Mouse (Mus musculus): ENCODE measurements around the gene Dusp2.

DNA sequence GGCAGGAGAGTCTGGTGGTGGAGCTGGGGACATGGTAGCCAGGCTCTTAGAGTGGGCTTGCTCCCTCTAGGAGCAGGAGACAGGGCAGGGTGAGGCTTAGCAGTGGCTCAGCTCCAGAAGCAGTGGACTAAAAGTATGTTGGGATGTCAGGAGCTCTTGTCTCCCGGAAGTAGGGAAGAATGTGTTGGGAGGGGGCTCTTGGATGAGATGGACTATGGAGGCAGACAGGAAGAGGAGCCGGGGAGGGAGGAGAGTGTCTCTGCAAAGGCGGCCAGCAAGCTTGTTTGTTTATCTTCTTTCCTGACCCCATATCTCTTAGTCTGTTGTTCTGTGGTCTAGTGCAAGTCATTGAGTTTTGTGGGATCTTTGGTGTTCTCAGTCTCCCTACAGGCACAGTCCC lies 39.1 kb downstream of the Dusp2 start:
- TF ChIP-seq CTCF (IDR thresholded peaks at IDR 0.05; ENCODE audit: borderline replicate concordance, insufficient read depth, low read depth, low read length) (no peak), POLR2A (IDR thresholded peaks at IDR 0.05; ENCODE audit: borderline replicate concordance, insufficient read depth, low read length) (no peak)
